Mouse (Mus musculus) heart, postnatal 14 days (tissue): ENCODE measurements at regions not wholly inside any gene's neighbourhood (a gene's known extent, or its start where the extent isn't known, plus 50 kb on each side); places are given as distances from the start of the nearest gene placed in this dataset.
"Not testable (repeated sequence)": the region's sequence is repeated elsewhere in the genome, so short reads cannot be mapped to it uniquely, and the experiment has no call there.

Source experiments
- DNase-seq, 2 experiments: peaks; one replicate each; pipeline ENCODE4 v3.0.0; 2021 to 2022
- intact Hi-C: fragments of 180-260 bp; cut with DNase I; formaldehyde crosslinking; loops from one replicate; pipeline ENCODE4 v1.15.1; 2025

DNA sequence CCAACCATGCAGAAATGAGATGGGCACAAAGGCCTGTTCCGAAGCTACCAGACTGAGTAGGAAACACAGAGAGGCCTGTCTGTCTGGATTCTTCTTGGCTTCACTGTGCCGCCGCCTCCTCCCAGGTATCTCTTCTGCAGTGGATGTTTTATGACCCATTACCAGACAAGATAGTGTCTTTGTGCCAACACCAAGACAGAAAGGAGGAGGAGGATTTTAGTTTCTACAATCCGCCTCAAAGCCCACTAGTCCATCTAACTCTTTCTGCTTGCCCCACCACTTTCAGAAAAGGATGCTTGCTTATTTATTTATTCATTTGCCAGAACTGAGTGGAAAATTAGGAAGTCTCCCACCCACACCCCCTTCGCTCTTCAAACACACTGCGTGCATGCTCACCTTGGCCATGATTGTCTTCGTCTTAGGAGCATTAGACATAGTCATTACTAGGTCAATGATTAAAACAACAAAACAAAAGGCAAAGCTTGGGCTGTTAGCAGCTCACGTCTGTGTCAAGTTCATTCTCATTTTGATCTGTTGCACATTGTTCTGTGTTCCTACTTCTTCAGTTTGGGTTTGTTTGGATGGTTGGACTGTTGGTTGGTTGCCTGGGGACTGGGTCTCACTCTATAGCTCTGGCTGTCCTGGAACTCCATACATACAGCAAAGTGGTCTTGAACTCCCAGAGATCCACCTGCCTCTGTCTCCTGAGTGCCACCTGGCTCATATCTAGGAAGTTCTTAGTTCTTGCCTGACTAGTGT is 61.7 kb upstream of the Cpm start:
- no peak for DNase-seq
- intact Hi-C loops = no loop called here

DNA sequence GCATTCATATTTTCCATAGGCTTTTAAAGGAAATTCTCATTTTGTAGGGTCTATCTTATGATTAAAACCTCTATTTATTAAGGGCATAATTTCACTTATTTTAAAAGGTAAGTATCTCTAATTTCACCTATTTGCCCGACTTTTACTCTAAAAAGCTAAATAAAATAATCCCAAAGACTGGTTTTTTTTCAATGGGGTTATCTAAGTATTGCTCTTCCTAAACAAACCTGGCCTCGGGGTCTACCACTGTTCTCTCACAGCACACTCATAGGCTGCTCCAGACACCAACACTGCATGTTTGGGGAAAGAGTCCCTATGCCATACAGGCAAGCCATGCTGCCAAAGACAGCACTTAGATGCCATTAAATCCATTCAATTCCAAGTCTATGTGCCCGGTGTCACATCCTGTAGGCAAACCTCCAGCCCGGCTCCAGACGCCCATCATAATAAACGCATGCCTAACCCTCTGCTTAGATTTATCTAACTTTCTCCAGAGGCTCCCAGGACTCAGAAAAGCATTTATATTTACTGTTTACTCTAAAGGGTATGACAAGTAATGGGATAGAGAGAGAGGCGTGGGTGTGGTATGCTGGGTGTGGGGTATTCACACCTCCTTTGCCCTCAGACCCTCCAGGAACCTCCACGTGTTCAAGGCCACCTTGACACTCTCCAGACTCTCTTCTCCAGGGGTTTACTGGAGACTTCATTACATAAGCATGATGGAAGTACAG is 62.5 kb upstream of the Cpm start:
- DNase-seq = no peak
- intact Hi-C loops = no loop called here

DNA sequence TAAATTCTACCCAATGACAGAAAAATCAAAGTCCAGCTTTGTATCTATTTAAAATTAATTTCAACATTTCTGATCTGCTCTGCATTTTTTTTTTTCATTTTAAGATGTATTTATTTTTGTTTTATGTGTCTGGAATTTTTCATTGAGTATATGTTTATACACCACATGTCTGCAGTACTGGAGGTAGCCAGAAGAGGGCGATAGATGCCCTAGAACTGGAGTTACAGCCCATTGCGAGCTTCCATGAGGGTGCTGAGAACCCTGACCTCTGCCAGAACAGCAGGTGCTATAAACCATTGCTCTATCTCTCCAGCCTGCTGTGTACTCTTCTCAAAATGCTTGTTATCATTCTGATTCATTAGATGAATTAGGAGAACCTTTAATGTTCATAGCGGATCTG is 63.1 kb upstream of the Cpm start:
- no peak for DNase-seq
- intact Hi-C loops = no loop called here

DNA sequence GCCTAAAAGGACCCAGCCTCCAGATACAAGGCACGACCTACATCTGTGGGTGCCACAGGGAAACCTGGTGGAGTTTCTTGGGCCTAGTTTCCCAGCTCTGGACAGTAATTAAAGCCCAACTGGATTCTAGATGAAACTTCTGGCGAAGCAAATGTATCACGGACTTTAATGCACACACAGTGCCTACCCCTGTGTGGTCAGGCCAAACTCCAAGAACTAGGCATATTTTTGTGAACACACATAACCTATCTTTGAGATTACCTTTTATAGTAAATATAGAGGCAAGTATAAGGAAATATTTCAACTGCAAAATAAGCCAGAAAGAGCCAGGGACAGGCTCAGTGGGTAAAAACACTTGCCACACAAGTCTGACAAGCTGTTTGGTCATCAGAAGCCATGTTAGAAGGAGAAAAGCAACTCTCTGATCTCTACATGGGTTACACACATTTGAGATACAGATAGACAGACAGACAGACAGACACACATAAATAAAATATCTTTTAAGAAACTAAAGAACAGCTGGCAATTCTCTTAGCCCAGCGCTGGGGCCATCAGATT is 63.7 kb upstream of the Cpm start:
- no peak for DNase-seq
- intact Hi-C loops = no loop called here

DNA sequence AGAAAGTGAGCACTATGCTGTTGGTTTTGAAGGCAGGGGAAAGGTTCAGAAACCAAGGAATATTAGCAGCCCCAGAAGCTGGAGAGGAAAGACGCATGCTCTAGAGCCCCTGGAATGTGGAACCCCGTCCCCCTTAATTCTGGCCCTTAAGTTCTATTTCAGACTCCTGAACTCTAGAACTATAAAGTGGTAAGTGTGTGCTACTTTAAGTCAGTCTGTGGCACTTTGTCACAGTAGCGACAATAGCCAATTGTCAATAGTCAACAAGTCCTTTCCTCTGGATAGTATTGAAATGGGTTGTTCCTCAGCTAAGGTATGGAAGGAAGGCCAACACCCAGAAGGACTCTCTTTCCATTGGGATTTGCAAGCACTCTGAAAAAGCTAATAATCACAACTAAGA is 64.2 kb upstream of the Cpm start:
- DNase-seq = no peak
- intact Hi-C loops = no loop called here

DNA sequence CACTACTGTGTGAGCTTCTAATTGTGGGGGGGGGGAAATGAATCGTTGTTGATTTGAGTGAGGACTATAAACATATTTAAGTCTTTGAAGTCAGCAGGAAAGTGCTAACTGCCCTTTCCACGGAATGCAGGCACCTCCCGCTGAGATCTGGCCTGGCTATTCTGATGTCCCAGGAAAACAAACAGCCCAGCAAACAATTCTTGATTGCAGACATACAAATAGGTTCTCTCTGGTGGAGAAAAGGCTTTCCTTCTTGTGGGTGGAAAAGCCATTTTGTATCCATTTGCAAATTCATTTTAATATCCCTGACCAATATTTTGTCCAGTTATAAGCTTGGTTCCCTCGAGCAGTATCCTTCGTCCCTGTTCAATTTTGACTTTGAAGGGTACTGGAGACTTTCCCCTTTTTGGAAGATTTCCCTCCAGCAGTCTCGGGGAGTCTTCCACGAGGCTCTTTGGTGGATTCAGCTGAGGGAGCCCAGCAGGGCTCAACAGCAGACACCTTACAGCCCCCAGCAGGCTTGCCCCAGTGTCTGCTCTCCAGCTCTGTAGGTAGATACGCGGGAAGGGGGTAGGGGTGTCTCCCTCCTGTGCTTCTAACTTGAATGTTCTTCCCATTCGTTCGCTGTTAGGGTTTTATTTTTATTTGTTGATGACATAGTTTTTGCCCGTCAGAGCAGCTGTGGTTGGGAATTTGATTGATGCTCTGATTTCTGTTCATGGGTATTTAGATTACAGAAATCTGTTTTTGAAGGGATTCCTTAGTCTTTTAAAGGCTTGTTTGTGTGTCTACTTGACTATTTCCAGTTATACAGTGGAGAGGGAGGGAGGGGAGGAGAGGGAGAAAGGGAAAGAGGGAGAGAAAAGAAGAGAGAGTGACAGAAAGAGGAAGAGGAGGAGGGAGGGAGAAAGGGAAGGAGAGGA is 64.9 kb upstream of the Cpm start:
- intact Hi-C loops = no loop called here
- no peak for DNase-seq

DNA sequence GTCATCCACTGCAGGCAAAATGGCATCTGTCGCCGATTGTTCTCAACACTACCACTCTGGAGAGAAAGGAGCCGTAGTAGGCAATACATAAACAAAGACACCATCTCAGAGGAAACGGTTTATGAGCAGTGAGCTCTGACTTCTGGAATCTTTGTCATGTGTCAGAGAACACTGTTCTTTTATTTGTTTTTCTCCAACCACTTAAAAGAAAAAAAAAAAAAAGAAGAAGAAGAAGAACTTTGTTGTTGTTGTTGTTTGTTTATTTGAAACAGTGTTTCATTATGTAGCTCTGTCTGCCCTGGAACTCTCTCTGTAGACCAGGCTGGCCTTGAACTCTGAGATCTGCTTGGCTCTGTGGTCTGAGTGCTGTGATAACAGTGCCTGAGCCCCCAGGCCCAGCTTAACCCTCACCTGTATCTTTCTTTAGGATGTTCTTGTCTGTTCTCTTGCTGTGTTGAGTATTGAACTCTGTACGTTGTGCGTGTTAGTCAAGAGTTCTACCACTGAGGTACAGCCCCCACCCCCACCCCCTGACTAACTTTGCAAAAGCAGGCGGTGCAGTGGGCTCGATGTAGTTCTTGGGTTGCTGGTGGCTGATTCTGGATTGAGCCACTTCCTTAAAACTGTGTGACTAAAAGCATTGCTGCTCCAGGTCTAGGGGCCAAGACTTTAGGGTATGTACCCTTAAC is 65.7 kb upstream of the Cpm start:
- DNase-seq = no peak
- intact Hi-C loops = no loop called here

DNA sequence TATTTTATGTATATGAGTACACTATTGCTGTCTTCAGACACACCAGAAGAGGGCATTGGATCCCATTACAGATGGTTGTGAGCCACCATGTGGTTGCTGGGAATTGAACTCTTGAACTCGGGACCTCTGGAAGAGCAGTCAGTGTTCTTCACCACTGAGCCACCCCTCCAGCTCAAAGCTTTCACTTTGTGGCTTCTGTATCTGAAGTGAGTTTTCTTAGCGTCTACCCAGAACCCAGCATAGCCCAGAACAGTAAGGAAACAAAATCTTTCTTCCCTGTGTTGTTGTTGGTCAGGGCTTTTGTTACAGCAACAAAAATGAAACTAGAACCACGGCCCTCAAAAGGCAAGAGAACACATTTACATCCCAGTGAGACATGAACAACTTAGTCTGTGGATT is 66.5 kb upstream of the Cpm start:
- DNase-seq = not testable (repeated sequence)

DNA sequence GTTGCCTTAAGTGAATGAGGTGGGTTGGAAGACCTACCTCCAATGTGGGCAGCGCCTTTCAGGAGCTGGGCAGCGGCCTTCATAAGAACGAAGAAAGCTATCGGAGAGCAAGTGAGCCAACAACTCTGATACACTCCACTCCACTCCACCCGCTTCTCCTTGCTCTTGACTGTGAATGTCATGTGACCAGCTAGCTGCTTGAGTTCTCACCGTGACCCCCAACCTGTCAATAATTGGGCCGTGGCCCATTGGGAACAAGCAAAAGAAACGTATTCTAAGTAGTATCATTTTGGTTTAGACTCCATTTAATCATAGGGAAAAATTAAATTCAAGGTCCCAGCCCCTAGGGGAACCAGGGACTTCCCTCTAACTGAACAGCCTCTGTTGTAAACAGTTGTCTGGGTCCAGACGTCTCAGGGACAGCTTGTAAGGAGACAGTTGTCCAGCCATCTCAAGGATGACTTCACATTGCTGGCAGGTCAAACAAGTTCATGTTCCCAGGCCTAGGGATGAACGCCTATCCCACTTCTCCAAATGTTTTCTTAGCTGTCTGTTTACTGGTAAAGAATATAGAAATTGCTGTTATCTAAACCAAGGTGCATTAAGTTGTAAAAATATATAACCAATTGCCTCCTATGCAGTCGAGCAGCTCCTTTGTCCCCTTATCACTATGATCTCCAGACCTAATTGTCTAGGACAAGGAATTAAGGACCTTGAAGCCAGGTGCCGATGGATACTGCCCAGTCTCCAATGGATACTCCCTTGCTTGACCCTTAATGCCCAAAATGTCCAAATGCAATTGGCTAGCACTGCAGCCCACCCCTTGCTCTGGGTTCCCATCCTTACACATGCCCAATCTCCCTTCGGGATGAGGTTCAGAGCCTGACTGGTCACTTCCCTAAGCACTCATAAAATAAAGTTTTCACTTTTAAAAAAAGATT is 67.1 kb upstream of the Cpm start:
- intact Hi-C loops = no loop called here
- DNase-seq = no peak

More for the DNA sequence above, 66.5 kb upstream of the Cpm start:
- intact Hi-C loops = not testable (repeated sequence)

DNA sequence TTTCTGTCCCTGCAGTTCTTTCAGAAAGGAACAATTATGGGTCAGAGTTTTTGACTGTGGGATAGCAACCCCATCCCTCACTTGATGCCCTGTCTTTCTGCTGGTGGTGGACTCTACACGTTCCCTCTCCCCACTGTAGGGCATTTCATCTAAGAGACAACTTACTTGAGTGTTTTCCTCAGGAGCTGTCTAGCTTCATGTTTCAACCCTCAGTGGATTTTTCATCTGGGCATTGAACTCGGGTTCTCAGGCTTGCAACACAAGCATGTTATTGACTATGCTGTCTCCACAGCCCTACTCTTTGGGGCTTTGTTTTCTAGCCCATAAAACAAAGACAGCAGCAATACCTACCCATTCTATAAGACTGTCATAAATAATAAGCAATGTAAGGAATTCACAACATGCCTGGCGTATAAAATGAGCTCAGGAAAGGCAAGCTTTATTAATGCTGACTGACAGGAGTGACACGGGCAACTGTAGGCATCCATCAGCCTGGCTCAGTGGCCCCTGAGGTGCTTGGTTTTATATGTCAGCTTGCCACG is 68.0 kb upstream of the Cpm start:
- intact Hi-C loops = no loop called here
- no peak for DNase-seq

DNA sequence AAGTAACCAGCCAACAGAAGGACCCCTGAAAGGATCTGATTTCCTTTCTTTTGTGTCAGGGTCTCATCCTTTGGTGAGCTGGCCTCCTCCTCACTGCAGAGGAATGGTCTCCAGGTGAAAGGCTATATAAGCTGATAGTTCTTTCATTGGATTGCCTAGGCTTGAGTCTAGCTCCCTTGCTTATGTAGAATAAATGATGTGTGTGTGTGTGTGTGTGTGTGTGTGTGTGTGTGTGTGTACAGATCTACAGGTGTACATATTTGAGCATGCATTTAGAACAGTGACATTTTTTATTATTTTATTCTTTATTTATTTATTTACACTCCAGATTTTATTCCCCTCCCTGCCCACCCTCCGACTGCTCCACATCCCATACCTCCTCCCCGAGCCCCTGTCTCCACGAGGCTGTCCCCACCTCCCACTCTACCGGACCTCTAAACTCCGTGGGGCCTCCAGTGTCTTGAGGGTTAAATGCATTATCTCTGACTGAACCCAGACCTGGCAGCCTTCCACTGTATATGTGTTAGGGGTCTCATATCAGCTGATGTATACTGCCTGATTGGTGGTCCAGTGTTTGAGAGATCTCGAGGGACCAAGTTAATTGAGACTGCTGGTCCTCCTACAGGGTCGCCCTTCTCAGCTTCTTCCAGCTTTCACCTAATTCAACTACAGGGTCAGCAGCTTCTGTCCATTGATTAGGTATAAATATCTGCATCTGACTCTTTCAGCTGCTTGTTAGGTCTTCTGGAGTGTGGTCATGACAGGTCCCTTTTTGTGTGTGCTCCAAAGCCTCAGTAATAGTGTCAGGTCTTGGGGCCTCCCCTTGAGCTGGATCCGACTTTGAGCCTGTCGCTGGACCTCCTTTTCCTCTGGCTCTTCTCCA is 68.7 kb upstream of the Cpm start:
- intact Hi-C loops = no loop called here
- DNase-seq = no peak

DNA sequence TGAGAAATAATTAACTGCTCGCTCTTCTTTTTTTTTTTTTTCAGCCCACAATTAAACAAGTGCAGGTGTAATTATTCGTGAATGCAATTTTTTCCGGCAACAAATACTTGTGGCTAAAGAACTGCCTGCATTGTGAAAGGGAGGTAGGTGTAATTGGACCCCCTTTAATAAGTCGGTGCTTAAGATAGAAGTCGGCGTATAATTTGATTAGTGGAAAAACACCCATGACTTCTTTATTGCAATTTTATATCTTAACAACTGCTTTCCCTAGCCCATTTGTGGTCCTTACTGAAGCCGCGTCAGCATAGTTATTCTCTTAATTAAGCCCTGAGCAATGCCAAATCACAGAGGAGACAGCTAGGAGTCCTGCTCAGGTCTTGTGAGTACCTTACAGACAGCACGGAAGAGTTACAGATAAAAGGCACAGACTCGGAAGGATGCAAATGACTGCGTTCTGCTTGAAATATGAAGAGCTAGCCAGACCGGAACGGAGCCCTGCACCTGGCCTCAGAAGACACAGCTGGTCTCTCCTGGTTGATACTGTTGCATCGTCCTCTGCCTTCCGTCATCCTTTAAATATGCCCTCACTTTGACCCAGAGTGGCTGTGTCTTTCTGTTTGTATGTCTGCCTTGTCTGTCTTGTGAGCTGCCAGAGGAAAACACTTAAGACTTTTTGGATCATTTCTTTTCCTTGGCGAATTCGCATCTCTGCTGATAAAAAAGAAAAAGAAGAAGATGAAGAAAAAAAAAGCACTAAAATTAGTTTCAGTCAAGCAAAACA is 69.5 kb upstream of the Cpm start:
- intact Hi-C loops = no loop called here
- DNase-seq = no peak

DNA sequence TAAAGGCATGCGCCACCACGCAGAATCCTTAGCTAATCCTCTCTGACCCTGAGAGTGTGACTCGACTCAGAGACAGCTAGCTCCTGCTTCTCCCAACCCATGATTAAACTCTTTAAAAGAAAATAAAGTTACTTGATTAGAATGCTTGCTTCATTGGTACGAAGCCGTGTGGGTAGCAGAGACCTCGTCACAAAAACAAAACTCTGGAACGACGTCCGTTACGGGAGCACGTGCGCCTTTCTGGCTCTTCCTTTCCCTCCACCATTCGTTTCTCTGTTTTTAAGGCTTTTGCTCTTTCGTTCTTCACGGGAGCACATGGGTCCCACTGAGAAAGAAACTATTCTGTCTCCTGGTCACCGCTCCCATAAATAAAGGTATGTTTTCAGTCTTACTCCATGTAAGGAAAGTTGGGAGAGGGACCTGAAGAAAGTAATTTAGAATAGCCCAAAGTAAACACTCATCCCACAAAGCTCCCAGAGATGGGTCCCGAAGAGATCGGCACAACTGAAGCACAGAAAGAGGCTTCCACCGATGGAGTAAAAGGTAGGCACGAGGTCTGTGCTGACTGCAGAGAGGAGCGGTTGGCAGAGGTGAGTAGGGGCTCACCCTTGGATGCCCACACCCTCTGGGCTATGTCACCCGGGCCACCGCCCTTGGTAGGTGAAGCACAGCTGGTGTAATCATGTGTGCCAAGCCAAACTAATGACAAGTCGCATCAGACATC is 70.2 kb upstream of the Cpm start:
- intact Hi-C loops = no loop called here
- DNase-seq = no peak

DNA sequence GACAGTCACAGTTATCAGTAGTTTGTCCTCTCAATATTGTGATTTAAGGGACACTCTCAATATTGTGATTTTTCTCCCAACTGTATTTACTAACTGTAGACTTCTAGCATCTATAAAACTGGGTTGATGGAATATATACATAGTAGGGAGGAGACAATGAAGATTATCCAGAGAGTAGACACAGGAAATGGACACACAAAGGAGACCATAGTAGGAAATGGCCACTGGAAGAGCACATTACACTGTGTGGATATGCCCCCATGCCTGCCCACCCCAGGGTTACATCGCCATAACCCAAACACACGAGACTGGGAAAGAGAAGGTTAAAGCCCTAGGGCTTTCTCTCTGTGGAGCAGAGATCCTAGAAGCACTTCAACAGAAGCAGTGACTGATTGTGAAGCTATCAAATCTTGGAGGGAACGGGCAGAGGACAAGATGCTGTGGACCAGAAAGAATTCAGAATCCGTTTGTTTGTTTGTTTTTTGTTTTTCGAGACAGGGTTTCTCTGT is 71.0 kb upstream of the Cpm start:
- DNase-seq = no peak
- intact Hi-C loops = no loop called here

DNA sequence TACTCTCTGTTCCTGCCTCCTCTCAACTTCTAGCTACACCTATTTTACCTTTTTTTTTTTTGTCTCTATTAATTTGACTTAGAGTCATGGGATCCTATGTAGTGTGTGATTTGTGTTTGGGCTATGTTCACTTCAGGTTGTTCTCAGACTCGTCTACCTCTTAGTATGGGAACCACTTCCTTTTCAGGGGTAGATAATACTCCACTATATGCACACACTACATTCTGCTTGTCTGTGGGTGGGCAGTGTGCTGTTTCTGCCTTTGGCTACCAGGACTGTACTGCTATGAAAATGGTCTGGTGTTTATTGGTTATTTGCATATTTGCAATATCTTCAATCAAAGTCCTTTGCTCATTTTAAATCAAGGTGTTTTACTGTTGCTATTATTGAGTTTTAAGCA is 71.6 kb upstream of the Cpm start:
- intact Hi-C loops = no loop called here
- no peak for DNase-seq

DNA sequence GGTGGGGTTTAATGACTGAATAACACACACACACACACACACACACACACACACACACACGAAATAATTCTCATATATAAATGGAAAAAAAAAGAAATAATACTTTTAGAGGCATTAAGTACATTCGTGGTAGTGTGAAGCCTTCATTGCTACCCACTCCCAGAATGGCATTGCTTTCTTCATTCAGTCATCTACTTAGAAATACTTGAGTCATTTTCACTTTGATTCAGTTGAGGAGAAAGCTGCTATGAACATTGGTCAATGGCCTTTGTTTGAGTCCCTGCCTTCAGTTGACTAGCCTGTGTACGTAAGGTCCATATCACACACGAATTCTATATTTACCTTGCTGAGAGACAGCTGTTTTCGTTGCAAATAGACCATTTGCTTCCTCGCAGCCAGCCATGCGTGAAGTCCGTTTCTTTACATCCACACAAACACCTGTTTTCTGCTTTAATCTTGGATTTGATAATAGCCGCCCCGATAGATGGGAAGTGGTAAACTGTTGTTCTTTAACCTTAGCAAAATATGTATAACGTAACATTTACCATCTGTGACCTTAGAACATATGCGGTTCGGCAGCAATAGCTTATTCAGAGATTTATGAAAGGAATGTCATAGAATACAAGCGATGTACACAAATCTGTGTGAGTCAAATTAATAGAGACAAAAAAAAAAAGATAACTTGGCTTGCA is 72.3 kb upstream of the Cpm start:
- intact Hi-C loops = no loop called here
- DNase-seq = no peak
